Mouse (Mus musculus): ENCODE measurements around the gene Gins2. TPM values are rescaled to one million over a fixed set of nuclear protein-coding genes. Genes with fewer than 3 reads are reported as not detected.

Gene Gins2
- polyA plus RNA-seq, 1 experiment from 2014 or later = 192 TPM

GRCm38 (mm10) chr8:120549922-120550321, 39.2 kb downstream of the Gins2 start:
- peaks cover 32% of the 10 kb centered on the region; the same call in 1 of the 2 replicates for H3K27me3 ChIP-seq (ENCODE audit: low read depth, poor library complexity, severe bottlenecking)
- no peaks in the 10 kb centered on the region for H3K9me3 ChIP-seq (replicated peaks)
- H3K36me3 ChIP-seq = peaks cover 22% of the 10 kb centered on the region
- peak overlapping the region; percentile 42 for H3K4me3 ChIP-seq
- WGBS = 16% methylated on average over 11 of the region's 11 CpGs
- no peak for DNase-seq (ENCODE audit: low spot score)
- H3K4me1 ChIP-seq = peaks cover 100% of the 10 kb centered on the region
- peak overlapping the region; percentile 83 for H3K27ac ChIP-seq (replicated peaks)

DNA sequence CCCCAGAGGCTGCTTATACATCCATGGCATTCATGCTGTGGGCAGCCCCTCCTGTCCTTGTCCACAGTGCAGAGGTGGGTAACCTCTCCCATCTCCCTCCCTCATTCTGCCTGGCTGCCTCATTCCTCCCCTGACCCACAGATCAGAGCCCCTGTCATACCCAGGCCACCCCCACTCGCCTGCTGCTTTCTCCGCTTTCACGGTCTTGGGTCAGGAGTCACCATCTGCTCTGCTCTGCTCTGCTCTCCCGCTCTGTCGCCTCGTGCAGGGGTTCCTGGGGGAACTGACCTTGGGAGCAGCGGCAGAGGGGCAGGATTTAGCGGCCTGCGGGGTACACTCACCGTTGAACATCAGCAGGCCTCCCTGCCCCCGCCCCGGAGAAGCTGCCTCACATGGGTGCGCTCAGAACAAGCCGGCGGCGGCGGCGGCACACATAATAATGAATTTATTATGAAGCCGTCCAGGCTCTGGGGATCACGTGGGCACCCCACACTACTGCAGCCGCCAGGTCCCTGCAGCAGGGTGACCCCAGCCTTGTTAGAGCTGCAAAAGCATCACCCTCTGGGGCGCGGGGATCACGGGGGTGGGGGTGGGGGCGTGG, 39.7 kb downstream of the Gins2 start:
- 16% methylated on average over 25 of the region's 25 CpGs for WGBS
- H3K27me3 ChIP-seq (ENCODE audit: low read depth, poor library complexity, severe bottlenecking) = peaks cover 32% of the 10 kb centered on the region; the same call in 1 of the 2 replicates
- peaks cover 17% of the 10 kb centered on the region for H3K36me3 ChIP-seq
- H3K4me1 ChIP-seq = peaks cover 100% of the 10 kb centered on the region
- H3K27ac ChIP-seq (replicated peaks) = peak overlapping the region; percentile 83
- H3K9me3 ChIP-seq (replicated peaks) = no peaks in the 10 kb centered on the region
- peak overlapping the region; percentile 42 for H3K4me3 ChIP-seq
- DNase-seq (ENCODE audit: low spot score) = peak; percentile 75

DNA sequence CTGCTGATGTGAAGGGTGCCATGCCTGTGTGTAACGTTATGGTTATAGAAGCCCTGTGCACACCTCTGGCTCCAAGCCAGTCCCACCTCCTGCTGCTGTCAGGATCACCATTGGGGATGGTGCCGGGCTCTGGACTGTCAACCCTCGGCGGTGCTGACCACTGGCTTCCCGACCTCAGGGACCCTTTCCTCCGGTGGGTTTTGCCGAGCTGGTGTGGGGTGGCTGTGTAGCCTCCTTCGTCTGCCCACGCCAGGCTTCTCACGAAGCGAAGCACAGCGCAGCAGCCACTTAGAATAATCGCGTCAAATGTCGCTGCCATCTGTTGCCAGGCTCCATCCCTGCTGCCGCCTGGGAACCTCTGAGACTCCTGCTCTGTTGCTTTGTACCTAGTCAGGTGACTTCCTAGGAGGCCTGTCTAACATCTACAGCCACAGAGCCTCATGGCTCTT, 40.8 kb downstream of the Gins2 start:
- no peak overlapping the region; the same call in 1 of the 2 replicates for H3K4me3 ChIP-seq
- H3K27ac ChIP-seq (replicated peaks) = peak overlapping the region; percentile 83
- no peak for DNase-seq (ENCODE audit: low spot score)
- peaks cover 100% of the 10 kb centered on the region for H3K4me1 ChIP-seq
- H3K27me3 ChIP-seq (ENCODE audit: low read depth, poor library complexity, severe bottlenecking) = peaks cover 32% of the 10 kb centered on the region; the same call in 1 of the 2 replicates
- WGBS = 64% methylated on average over 16 of the region's 16 CpGs
- H3K36me3 ChIP-seq = peaks cover 6% of the 10 kb centered on the region; the same call in 1 of the 2 replicates
- H3K9me3 ChIP-seq (replicated peaks) = no peaks in the 10 kb centered on the region

DNA sequence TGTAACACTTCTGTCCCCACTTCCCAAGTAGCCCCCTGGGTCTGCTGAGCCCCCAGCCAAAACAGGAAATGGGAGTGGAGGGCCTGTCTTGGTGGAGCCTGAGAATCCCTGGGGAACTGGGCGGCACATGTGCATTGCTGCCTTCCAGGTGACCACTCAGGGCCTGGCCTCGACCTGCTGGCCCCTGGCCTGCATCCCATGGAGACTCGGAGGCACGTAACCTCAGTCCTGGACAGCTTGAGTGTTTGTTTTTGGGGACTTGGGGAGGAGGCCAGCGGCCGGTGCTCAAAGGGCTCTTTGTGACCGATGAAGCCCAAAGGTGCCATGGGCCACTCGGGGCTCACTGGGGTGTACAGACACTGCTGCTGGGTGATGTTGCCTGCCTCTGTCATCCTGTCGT, 41.5 kb downstream of the Gins2 start:
- Histone ChIP-seq H3K4me3 (no peak overlapping the region), H3K9me3 (replicated peaks) (no peaks in the 10 kb centered on the region), H3K27me3 (ENCODE audit: low read depth, poor library complexity, severe bottlenecking) (peaks cover 36% of the 10 kb centered on the region; the same call in 1 of the 2 replicates), H3K27ac (replicated peaks) (peak overlapping the region; percentile 83; the same call in 1 of the 2 replicates), H3K36me3 (no peaks in the 10 kb centered on the region), H3K4me1 (peaks cover 100% of the 10 kb centered on the region)
- WGBS = 74% methylated on average over 9 of the region's 9 CpGs
- no peak for DNase-seq (ENCODE audit: low spot score)

- Histone ChIP-seq H3K27me3 (ENCODE audit: low read depth, poor library complexity, severe bottlenecking) (peaks cover 43% of the 10 kb centered on the region), H3K27ac (replicated peaks) (no peak overlapping the region), H3K9me3 (replicated peaks) (no peaks in the 10 kb centered on the region), H3K36me3 (no peaks in the 10 kb centered on the region), H3K4me3 (no peak overlapping the region), H3K4me1 (peaks cover 99% of the 10 kb centered on the region)
- WGBS = 93% methylated on average over 5 of the region's 5 CpGs
- DNase-seq (ENCODE audit: low spot score) = no peak
These were observed 44.9 kb downstream of the Gins2 start for GRCm38 (mm10) chr8:120544155-120544554.

GRCm38 (mm10) chr8:120543416-120544055, 45.6 kb downstream of the Gins2 start:
- WGBS = 72% methylated on average over 8 of the region's 8 CpGs
- Histone ChIP-seq H3K27me3 (ENCODE audit: low read depth, poor library complexity, severe bottlenecking) (peaks cover 42% of the 10 kb centered on the region), H3K9me3 (replicated peaks) (no peaks in the 10 kb centered on the region), H3K4me1 (peaks cover 99% of the 10 kb centered on the region), H3K4me3 (peak overlapping the region; percentile 23; the same call in 1 of the 2 replicates), H3K36me3 (no peaks in the 10 kb centered on the region), H3K27ac (replicated peaks) (peak overlapping the region; percentile 70)
- DNase-seq (ENCODE audit: low spot score) = no peak

- Histone ChIP-seq H3K27me3 (ENCODE audit: low read depth, poor library complexity, severe bottlenecking) (peaks cover 37% of the 10 kb centered on the region), H3K4me3 (peak overlapping the region; percentile 23; the same call in 1 of the 2 replicates), H3K36me3 (no peaks in the 10 kb centered on the region), H3K9me3 (replicated peaks) (no peaks in the 10 kb centered on the region), H3K4me1 (peaks cover 99% of the 10 kb centered on the region), H3K27ac (replicated peaks) (peak overlapping the region; percentile 70)
- DNase-seq (ENCODE audit: low spot score) = no peak
- 34% methylated on average over 13 of the region's 13 CpGs for WGBS
These were observed 46.1 kb downstream of the Gins2 start for GRCm38 (mm10) chr8:120542995-120543394.

- H3K27ac ChIP-seq (replicated peaks) = peak overlapping the region; percentile 98
- H3K27me3 ChIP-seq (ENCODE audit: low read depth, poor library complexity, severe bottlenecking) = peaks cover 52% of the 10 kb centered on the region
- H3K4me3 ChIP-seq = peak overlapping the region; percentile 85
- DNase-seq (ENCODE audit: low spot score) = no peak
- H3K4me1 ChIP-seq = peaks cover 99% of the 10 kb centered on the region
- H3K9me3 ChIP-seq (replicated peaks) = no peaks in the 10 kb centered on the region
- no peaks in the 10 kb centered on the region for H3K36me3 ChIP-seq
- WGBS = 27% methylated on average over 23 of the region's 23 CpGs
These were observed 49.1 kb downstream of the Gins2 start for GRCm38 (mm10) chr8:120539775-120540625.

DNA sequence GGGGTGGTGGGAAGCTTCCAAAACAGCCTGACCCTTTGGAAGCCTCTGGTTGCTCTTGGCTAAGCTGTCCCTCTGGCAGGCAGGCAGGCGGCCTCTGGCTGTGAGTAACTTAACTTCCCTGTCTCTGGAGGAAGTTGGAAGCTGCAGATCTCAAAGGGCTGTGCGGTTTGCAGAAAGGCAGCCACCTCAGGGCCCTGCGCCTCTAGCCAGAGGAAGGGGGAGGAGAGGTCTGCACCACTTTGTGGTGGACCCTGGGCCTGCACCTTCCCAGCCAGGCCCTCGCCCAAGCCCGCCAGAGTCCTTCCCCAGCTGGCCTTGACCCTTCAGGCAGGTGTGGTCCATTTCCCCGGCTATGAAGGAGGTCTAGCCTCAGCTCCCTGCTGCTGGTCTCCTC, 49.7 kb downstream of the Gins2 start:
- H3K4me1 ChIP-seq = peaks cover 99% of the 10 kb centered on the region
- no peaks in the 10 kb centered on the region for H3K36me3 ChIP-seq
- H3K27me3 ChIP-seq (ENCODE audit: low read depth, poor library complexity, severe bottlenecking) = peaks cover 58% of the 10 kb centered on the region
- no peaks in the 10 kb centered on the region for H3K9me3 ChIP-seq (replicated peaks)
- H3K27ac ChIP-seq (replicated peaks) = peak overlapping the region; percentile 98
- no peak for DNase-seq (ENCODE audit: low spot score)
- WGBS = 23% methylated on average over 6 of the region's 6 CpGs
- H3K4me3 ChIP-seq = peak overlapping the region; percentile 85

DNA sequence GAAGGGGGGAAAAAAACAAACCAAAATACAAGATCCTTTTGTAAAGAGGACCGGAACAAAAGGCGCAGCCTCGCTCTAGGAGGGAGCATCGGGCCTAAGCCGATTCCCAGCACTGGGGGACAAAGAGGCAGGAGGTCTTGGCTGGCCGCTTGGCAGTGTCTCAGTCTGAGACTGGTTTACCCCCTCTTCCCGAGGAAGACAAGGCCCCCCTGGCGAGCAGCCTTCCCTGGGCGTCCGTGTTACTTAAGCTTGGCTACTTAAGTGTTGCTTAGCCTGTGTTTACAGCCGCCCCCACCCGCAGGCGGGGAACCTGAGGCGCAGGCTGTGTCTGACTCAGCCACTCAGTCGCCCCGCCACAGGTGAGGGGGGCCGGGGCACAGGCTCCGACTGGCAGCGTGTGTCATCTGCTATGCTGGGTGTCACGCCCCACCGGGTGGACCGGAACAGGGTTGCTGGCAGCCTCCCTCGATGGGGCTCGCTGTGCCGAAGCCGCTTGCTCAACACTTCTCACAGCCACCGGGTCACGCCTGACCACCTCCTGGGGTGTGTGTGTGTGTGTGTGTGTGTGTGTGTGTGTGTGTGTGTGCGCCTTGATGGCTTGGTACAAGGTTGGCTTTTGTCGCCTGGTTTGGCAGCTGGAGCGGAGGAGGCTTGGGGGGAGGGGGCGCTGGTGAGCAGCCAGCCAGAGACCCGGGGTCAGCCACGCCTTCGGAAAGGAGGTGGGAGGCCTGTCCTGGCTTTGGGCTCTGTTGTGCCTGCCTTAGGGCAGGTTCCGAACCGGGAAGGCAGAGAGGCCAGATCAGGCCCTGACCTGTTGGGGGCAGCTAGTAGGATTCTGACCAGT, 50.5 kb downstream of the Gins2 start:
- Histone ChIP-seq H3K4me1 (peaks cover 99% of the 10 kb centered on the region), H3K9me3 (replicated peaks) (no peaks in the 10 kb centered on the region), H3K36me3 (no peaks in the 10 kb centered on the region), H3K27me3 (ENCODE audit: low read depth, poor library complexity, severe bottlenecking) (peaks cover 65% of the 10 kb centered on the region), H3K27ac (replicated peaks) (peak overlapping the region; percentile 98), H3K4me3 (peak overlapping the region; percentile 85)
- 1% methylated on average over 37 of the region's 37 CpGs for WGBS
- peak; percentile 89 for DNase-seq (ENCODE audit: low spot score)

DNA sequence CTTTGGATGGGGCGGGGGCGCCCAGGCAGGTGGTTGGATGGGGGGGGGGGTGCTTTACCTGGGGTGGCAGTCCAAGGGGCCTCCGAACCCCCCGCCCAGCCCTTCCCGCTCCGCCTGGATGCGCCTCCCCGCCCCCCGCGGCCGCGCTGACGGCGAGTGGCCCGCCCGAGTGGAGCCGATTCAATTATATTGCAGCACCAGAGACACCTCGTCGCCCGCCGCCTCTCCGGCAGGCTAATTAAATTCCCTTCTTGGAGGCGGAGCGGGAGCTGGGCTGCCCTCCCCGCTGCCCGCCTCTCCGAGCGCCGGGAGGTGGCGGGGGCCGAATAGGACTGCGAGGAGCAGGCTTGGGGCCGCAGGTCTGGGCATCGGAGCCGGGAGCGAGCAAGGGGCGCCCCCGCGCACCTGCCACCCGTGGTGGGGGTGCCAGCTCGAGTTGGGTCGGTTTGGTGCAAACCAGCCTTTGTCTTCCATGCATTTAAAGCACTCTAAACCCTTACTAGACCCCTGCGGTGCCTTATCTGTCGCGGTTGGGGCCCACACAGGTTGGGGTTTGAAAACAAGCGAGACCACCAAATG, 51.2 kb downstream of the Gins2 start:
- Histone ChIP-seq H3K4me1 (peaks cover 99% of the 10 kb centered on the region), H3K27ac (replicated peaks) (peak overlapping the region; percentile 98), H3K36me3 (no peaks in the 10 kb centered on the region), H3K9me3 (replicated peaks) (no peaks in the 10 kb centered on the region), H3K27me3 (ENCODE audit: low read depth, poor library complexity, severe bottlenecking) (peaks cover 72% of the 10 kb centered on the region), H3K4me3 (peak overlapping the region; percentile 85)
- DNase-seq (ENCODE audit: low spot score) = peak; percentile 84
- WGBS = under 1% methylated on average over 45 of the region's 46 CpGs

Data from midbrain, embryonic 10.5 days (tissue).